Mouse (Mus musculus) heart, adult 2 months (tissue): ENCODE results near the gene Trak1.

Experiments
- CTCF ChIP-seq: fragments of 200-600 bp; IDR thresholded peaks from 2 replicates; pipeline ENCODE4 v1.8.1; 2022; ENCODE audit warnings: antibody characterized with exemption, mild to moderate bottlenecking, moderate library complexity
- POLR2A ChIP-seq: fragments of 200-500 bp; IDR thresholded peaks from 2 replicates; pipeline ENCODE4 v1.6.1; 2011; ENCODE audit warnings: mild to moderate bottlenecking, low read depth, low read length, control low read depth; ENCODE audit not compliant: insufficient read depth

DNA sequence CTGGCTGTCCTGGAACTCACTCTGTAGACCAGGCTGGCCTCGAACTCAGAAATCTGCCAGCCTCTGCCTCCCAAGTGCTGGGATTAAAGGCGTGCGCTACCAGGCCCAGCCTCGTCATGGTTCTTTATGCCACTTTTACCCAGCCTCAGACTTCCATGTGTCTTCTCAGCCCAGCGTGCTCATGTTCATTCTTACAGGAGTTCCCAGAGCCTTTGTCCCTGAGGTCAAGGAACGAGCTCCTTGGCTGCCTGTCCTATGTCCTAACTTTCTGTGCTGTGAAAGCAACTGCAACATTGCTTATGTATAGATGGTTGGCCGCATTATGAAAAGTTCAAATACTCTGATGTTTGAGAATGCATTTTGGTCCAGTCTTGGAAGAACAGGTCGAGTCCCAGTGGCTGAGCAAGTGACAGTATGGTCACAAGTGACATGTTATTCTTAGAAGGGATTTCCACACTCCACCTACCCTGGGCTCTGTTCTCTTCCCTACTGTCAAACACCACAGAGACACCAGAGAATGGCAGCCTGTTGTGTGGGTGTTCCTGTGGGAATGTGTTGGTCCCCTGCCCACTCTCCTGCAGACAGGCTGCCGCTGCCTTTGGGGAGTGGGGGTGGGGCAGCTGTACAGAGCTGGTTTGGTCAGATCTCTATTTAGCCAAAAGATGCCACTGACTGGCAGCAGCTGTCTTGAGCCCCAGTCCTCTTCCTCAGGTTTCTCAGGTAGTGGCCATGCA is 90.4 kb downstream of the Trak1 start:
- TF ChIP-seq CTCF (no peak), POLR2A (no peak)
